Mouse (Mus musculus): ENCODE results near the gene Focad. TPM values are rescaled to one million over a fixed set of nuclear protein-coding genes. Genes with fewer than 3 reads are reported as not detected.
A peak's percentile ranks its signal among the peaks of the same experiment; 100 is the strongest.

Gene Focad
- total RNA-seq, 2 experiments from 2014 or later: 43.5 to 50.1 TPM

Small RNA genes within 50 kb of the gene (microRNA-seq; reads per million reads assigned to microRNA genes)
- 30.5 reads per million, percentile 46 among the genes with 10 or more reads in this experiment for gene Mir491

Other genes with a start within 250 kb of the Focad start
- gene Mllt3, start 61.3 kb upstream of the Focad start, total RNA-seq (2021): 10 to 100 TPM; 30.3 to 38.8 TPM

Measured in left cerebral cortex, postnatal 10 days (tissue).